Mouse (Mus musculus): ENCODE results near the gene Cyp4f39.

GRCm38 (mm10) chr17:32503111-32503510 is 50.6 kb downstream of the Cyp4f39 start:
- TF ChIP-seq CTCF (IDR thresholded peaks at IDR 0.05; ENCODE audit: low read depth, low read length), result no peak
- no peak for TF ChIP-seq POLR2A (IDR thresholded peaks at IDR 0.05; ENCODE audit: borderline replicate concordance, low read depth, low read length)

Data from bone marrow macrophage, adult 2 months (primary cell).